Mouse (Mus musculus) neural tube, embryonic 10.5 days (tissue): ENCODE measurements around the gene Cisd3.
A peak's percentile ranks its signal among the peaks of the same experiment; 100 is the strongest.

Source experiments
- DNase-seq: peaks from one replicate; pipeline ENCODE4 v3.0.0-alpha.2; 2017; ENCODE audit warnings: low spot score; ENCODE audit errors: extremely low spot score

The Cisd3 gene

GRCm38 (mm10) chr11:97662893-97663527, 22.6 kb upstream of the Cisd3 start, which contains the start of gene Mllt6:
Gene Mllt6 (plus strand): TSS chr11:97663414.
- DNase-seq, result peak; percentile 79

- peak; percentile 66 for DNase-seq
Observed at GRCm38 (mm10) chr11:97663528-97664338, 21.9 kb upstream of the Cisd3 start.

GRCm38 (mm10) chr11:97664339-97664665, 21.3 kb upstream of the Cisd3 start:
- no peak for DNase-seq

- no peak for DNase-seq
Observed at GRCm38 (mm10) chr11:97664771-97665240, 20.8 kb upstream of the Cisd3 start.

DNA sequence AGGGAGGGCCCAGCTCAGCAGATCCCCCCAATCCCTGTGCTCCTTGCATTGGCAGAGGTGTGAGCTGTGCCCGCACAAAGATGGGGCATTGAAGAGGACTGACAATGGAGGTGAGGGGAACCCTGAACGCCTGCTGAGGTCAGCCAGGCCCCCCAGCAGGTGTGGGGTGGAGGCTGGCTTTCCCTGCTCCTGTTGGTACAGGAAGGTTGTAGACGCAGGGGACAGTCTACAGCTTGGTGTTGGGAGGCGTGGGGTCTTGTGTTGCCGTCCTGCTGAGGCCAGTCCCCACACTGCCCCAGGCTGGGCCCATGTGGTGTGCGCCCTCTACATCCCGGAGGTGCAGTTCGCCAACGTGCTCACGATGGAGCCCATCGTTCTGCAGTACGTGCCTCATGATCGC, 20.2 kb upstream of the Cisd3 start:
- DNase-seq, result no peak

GRCm38 (mm10) chr11:97666221-97666620, 19.4 kb upstream of the Cisd3 start:
- no peak for DNase-seq

DNA sequence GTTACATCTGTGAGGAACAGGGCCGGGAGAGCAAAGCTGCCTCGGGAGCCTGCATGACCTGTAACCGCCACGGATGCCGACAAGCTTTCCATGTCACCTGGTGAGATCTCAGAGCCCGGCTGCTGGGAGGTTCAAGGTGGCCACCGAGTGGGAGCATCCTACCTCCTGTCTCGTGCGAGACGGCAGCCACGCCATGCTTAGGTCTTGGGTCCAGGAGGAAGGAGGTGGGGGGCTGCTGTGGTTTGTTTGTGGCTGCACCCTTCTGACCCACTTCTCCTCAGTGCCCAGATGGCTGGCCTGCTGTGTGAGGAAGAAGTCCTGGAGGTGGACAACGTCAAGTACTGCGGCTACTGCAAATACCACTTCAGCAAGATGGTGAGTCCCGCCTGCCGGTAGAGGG, 18.8 kb upstream of the Cisd3 start:
- no peak for DNase-seq

DNA sequence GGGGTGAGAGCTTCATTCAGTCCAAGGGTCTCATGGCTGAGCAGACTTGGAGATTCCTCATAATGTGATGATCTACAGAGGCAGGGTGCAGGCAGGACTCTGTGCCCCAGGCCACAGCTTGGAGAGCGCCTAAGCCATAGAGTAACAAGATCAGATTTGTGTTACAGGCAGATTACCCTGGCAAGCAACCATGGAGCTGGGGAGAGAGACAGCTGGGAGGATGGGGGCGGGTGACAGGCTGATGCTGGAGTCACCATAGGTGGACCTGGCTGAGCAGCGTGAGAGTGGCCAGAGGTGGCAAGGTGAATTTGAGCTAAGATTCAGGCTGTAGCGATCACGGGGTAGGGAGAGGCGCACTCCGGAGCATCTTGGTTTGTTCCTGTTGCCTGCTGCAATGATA, 17.5 kb upstream of the Cisd3 start:
- no peak for DNase-seq

- DNase-seq, result no peak
Observed at GRCm38 (mm10) chr11:97669268-97669667, 16.4 kb upstream of the Cisd3 start.

GRCm38 (mm10) chr11:97669829-97670228, 15.8 kb upstream of the Cisd3 start:
- DNase-seq, result no peak

GRCm38 (mm10) chr11:97670234-97671176, 15.1 kb upstream of the Cisd3 start:
- DNase-seq, result no peak

DNA sequence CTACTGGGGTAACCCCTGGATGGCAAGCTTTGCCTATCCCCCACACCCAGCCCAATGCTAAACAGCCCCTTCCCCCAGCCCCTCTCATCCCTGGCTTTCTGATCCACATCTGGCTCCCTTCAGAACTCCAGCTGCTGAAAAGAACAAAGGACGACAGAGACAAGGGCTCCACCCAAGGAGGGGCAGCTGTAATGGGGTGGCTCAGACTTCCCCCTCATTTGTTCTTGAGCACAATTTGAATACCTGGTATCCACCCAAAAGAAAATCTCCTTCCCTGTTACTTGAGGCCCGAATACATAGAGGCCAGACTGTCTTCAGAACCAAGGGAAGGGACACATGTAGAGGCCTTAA, 14.5 kb upstream of the Cisd3 start:
- DNase-seq, result no peak

GRCm38 (mm10) chr11:97673148-97673547, 12.5 kb upstream of the Cisd3 start:
- DNase-seq, result no peak

GRCm38 (mm10) chr11:97676050-97676754, 9.4 kb upstream of the Cisd3 start:
- no peak for DNase-seq

DNA sequence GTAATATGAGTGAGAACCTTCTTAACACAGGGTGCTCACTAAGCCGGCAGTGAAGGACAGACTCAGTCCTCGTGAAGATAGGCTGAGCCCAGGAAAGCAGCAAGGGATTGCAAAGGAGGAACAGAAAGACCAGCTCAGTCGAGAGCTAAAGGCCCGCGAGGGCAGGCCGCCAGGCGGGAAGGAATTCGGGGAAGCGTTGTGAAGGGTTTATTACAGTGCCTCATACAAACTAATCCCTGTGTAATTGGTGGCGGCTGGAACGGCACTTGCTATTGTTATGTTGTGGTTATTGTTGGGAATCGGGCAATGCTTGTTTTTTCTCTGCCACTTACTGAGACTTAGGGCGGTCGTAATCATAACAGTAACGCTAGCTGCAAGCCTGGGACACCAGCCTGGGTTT, 8.2 kb upstream of the Cisd3 start:
- DNase-seq, result no peak

GRCm38 (mm10) chr11:97677842-97678241, 7.8 kb upstream of the Cisd3 start:
- DNase-seq, result no peak

- DNase-seq, result no peak
Observed at GRCm38 (mm10) chr11:97678301-97678700, 7.3 kb upstream of the Cisd3 start.

GRCm38 (mm10) chr11:97680430-97680829, 5.2 kb upstream of the Cisd3 start:
- DNase-seq, result no peak

- DNase-seq, result no peak
Observed at GRCm38 (mm10) chr11:97682504-97683055, 3.0 kb upstream of the Cisd3 start.

DNA sequence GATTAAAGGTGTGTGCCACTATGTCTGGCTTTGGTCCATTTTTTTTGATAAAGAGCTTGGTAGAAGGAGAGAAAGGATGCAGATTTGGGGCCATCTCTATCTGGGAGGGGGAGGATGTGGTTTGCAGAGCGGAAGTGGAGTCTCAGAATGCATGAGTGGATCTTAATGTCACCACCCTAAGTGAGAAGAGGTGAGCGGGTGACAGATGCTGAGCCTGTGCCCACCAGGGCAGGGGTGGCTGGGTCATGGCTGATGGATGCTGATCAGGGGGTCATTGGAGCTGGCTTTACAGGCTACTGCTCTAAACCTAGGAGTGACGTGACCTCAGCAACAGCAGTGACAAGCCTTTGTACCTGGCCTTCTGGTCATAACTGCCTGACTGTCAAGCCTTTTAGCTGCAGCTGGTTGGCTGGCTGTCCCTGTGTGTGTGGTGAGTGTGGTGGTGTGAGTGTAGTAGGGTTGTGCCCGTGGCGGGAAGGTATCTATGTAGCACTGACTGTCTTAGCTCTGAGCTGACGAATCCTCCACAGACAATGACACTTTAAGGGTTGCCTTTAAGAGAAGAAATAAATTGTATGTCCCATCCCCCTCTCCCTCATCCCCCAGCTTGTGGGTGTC, 1.5 kb upstream of the Cisd3 start:
- no peak for DNase-seq

DNA sequence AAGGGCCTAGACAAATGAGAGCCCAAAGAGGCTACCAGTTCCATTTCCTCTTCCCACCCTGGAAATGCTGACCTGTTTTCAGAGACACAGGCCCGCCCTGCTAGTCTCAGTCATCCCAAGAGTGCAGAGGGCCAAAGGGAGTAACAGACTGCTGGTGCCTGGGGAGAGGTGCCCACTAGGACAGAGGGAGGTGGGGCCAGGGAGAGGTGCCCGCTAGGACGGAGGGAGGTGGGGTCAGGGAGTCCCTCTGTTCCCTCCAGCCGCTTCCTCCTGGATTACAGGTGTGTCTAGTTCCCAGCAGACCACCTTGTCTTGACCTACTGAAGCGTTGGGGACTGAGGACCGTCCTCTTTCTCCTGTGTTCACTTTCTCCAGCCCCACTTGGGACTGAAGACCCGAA, 860 bp upstream of the Cisd3 start:
- no peak for DNase-seq
